Mouse (Mus musculus) midbrain, embryonic 16.5 days (tissue): ENCODE data around the gene Btbd16. TPM values are rescaled to one million over a fixed set of nuclear protein-coding genes. Genes with fewer than 3 reads are reported as not detected.

Experiments
- ATAC-seq: fragments of 200-750 bp; cut with Nextera tagmentation; 2 replicates; pipeline ENCODE4 v1.8.0; 2017; ENCODE audit warnings: moderate TSS enrichment
- H3K27ac ChIP-seq: fragments of 300-500 bp; sonication (generic); 2 replicates; pipeline ENCODE4 v1.5.1; 2014; ENCODE audit warnings: mild to moderate bottlenecking, low read length, mixed read lengths
- H3K27me3 ChIP-seq: fragments of 300-500 bp; sonication (generic); 2 replicates; pipeline ENCODE4 v1.6.1; 2014; ENCODE audit warnings: low read depth, low read length, mixed read lengths; ENCODE audit not compliant: control insufficient read depth, insufficient read depth
- H3K36me3 ChIP-seq: fragments of 300-500 bp; sonication (generic); 2 replicates; pipeline ENCODE4 v1.6.1; 2014; ENCODE audit warnings: mild to moderate bottlenecking, low read length, moderate library complexity, mixed read lengths; ENCODE audit not compliant: control insufficient read depth, insufficient read depth
- H3K4me1 ChIP-seq: fragments of 300-500 bp; sonication (generic); 2 replicates; pipeline ENCODE4 v1.6.1; 2014; ENCODE audit warnings: mild to moderate bottlenecking, low read length, mixed read lengths; ENCODE audit not compliant: control insufficient read depth, insufficient read depth
- H3K4me2 ChIP-seq: fragments of 300-500 bp; sonication (generic); 2 replicates; pipeline ENCODE4 v1.6.1; 2014; ENCODE audit warnings: mild to moderate bottlenecking, low read length, mixed read lengths
- H3K4me3 ChIP-seq: fragments of 300-500 bp; sonication (generic); 2 replicates; pipeline ENCODE4 v1.5.1; 2014; ENCODE audit warnings: low read depth, mild to moderate bottlenecking, low read length, moderate library complexity, mixed read lengths
- H3K9ac ChIP-seq: fragments of 300-500 bp; sonication (generic); 2 replicates; pipeline ENCODE4 v1.6.1; 2014; ENCODE audit warnings: low read depth, low read length, mixed read lengths
- H3K9me3 ChIP-seq: fragments of 300-500 bp; sonication (generic); replicated peaks from 2 replicates; pipeline ENCODE4 v1.6.1; 2014; ENCODE audit warnings: mild to moderate bottlenecking, low read length, mixed read lengths; ENCODE audit not compliant: control insufficient read depth, poor library complexity, severe bottlenecking
- WGBS: fragments of 180-500 bp; shearing (Covaris S2); extraction: QIAGEN DNeasy Blood & Tissue Kit; methylation state at CpG from one replicate; pipeline ENCODE4 v1.1.7; 2014; 5-methylcytosine and 5-hydroxymethylcytosine counted together
- polyA plus RNA-seq: library from polyadenylated mRNA; unstranded; fragments of >200 nt; fragmentation: Nextera tagmentation; extraction: Ambion mirVana; gene quantifications from 2 replicates; pipeline ENCODE4 v1.2.1, GENCODE M21; 2015

Gene Btbd16
- polyA plus RNA-seq: 0.31 TPM in 1 of 2 replicates, not detected in the other

GRCm38 (mm10) chr7:130773914-130774630 is at the start of gene Btbd16:
Gene Btbd16 (plus strand): TSS chr7:130774069.
- Histone ChIP-seq H3K4me1 (no peaks in the 10 kb centered on the region), H3K27ac (no peak within 1 kb of the TSS), H3K9ac (no peak within 1 kb of the TSS), H3K27me3 (no peaks in the 10 kb centered on the region), H3K36me3 (no peaks in the 10 kb centered on the region), H3K4me2 (no peak within 1 kb of the TSS), H3K9me3 (no peaks in the 10 kb centered on the region), H3K4me3 (no peak within 1 kb of the TSS)
- WGBS: 54% methylated on average over 9 of the region's 9 CpGs
- ATAC-seq: no peak

- Histone ChIP-seq H3K27ac (no peak overlapping the region), H3K36me3 (peaks cover 14% of the 10 kb centered on the region), H3K4me2 (no peak overlapping the region), H3K4me3 (no peak overlapping the region), H3K9ac (no peak overlapping the region), H3K9me3 (no peaks in the 10 kb centered on the region), H3K27me3 (no peaks in the 10 kb centered on the region), H3K4me1 (peaks cover 3% of the 10 kb centered on the region)
- no peak for ATAC-seq
- WGBS: 77% methylated on average over 3 of the region's 3 CpGs
These were observed 47.7 kb upstream of the Btbd16 start for GRCm38 (mm10) chr7:130726185-130726584.

DNA sequence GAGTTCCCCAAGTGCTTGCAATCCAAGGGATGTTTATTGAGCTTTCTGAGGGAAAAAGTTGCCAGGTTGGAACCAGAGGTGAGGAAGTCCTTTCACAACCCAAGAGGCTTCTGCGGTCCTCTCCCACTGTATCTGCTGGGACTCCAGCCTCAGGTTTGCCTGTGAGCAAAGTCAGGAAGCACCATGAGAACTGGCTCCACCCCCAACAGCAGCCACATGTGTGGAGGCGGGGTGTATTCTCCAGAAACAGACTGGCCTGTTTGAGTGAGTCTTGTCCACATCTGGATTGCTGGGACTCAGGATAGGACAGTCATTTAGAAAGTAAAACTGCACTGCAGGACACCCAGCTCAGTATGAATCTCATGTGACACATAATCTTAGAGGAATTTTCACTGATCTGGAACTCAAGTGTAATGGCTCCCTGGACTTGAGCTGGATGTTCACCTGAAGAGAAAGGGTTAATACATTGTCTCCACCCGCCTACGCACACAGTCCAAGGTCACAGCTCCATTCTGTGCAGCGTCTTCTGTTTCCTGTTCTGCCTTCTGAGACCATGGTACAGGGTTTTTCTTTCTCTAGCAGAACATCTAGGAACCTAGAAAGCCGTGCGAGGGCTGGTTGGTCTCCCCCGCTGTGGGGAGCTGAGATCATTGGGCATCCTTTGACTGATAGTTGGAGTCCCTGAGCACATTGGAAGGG is 47.0 kb upstream of the Btbd16 start:
- no peak overlapping the region for H3K9ac ChIP-seq
- peaks cover 7% of the 10 kb centered on the region for H3K4me1 ChIP-seq
- peaks cover 14% of the 10 kb centered on the region for H3K36me3 ChIP-seq
- H3K4me3 ChIP-seq: no peak overlapping the region
- no peak for ATAC-seq
- no peak overlapping the region for H3K27ac ChIP-seq
- 76% methylated on average over 8 of the region's 8 CpGs for WGBS
- no peaks in the 10 kb centered on the region for H3K9me3 ChIP-seq
- no peak overlapping the region for H3K4me2 ChIP-seq
- H3K27me3 ChIP-seq: no peaks in the 10 kb centered on the region

DNA sequence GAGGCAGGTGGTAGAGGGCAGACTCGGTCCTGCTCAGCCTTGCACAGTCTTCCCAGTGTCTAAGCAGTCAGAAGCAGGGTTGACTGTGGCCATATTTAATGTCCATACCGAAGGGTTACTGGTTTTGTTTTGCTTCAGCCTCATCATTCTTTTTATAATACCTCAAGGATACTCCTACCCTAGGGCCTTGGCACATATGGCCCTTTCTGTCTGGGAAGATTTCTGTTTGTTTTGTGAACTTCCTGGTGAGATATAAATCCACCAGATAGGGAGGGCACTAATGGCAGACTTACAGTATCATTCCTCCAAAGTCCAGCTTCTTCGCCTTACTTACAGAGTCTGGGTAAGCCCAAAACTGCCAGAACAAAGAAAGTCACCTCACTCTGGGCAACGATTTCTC is 46.3 kb upstream of the Btbd16 start:
- Histone ChIP-seq H3K27me3 (no peaks in the 10 kb centered on the region), H3K27ac (no peak overlapping the region), H3K9me3 (no peaks in the 10 kb centered on the region), H3K9ac (no peak overlapping the region), H3K36me3 (peaks cover 14% of the 10 kb centered on the region), H3K4me1 (peaks cover 10% of the 10 kb centered on the region), H3K4me3 (no peak overlapping the region), H3K4me2 (no peak overlapping the region)
- ATAC-seq: no peak
- 89% methylated on average over 4 of the region's 4 CpGs for WGBS

- H3K27me3 ChIP-seq: no peaks in the 10 kb centered on the region
- H3K27ac ChIP-seq: peak overlapping the region; percentile 15
- H3K36me3 ChIP-seq: peaks cover 32% of the 10 kb centered on the region
- WGBS: 56% methylated on average over 7 of the region's 7 CpGs
- H3K9me3 ChIP-seq: no peaks in the 10 kb centered on the region
- ATAC-seq: no peak
- H3K9ac ChIP-seq: 0 out of 2 replicates have a peak overlapping the region, but pooled peaks have one; percentile 11
- no peak overlapping the region for H3K4me3 ChIP-seq
- no peak overlapping the region for H3K4me2 ChIP-seq
- peaks cover 13% of the 10 kb centered on the region for H3K4me1 ChIP-seq
These were observed 42.1 kb upstream of the Btbd16 start for GRCm38 (mm10) chr7:130731792-130732191.

- peak overlapping the region; percentile 43 for H3K27ac ChIP-seq
- H3K4me1 ChIP-seq: peaks cover 13% of the 10 kb centered on the region
- ATAC-seq: no peak
- no peak overlapping the region for H3K9ac ChIP-seq
- H3K27me3 ChIP-seq: no peaks in the 10 kb centered on the region
- no peaks in the 10 kb centered on the region for H3K9me3 ChIP-seq
- H3K4me3 ChIP-seq: no peak overlapping the region
- peaks cover 32% of the 10 kb centered on the region for H3K36me3 ChIP-seq
- no peak overlapping the region for H3K4me2 ChIP-seq
- WGBS: 39% methylated on average over 6 of the region's 6 CpGs
These were observed 41.0 kb upstream of the Btbd16 start for GRCm38 (mm10) chr7:130732908-130733307.

DNA sequence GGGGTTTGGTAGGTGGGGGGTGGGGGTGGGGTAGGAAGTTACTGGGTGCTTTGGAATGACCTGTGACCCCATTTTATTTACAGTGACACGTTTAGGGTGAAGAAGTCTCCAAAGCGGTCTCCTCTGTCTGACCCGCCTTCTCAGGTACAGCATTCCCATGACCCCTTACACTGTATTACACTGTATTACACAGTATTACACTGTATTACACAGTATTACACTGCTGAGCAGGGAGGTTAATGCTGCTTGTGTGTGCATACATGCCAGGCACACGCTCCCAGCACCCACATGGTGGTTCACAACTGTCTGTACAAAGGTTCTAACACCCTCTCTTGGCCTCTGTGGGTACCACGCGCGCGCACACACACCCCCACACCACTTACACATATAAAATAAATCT is 40.4 kb upstream of the Btbd16 start:
- H3K4me3 ChIP-seq: no peak overlapping the region
- H3K36me3 ChIP-seq: peaks cover 32% of the 10 kb centered on the region
- H3K27ac ChIP-seq: peak overlapping the region; percentile 43
- no peak for ATAC-seq
- peaks cover 13% of the 10 kb centered on the region for H3K4me1 ChIP-seq
- H3K27me3 ChIP-seq: no peaks in the 10 kb centered on the region
- 91% methylated on average over 8 of the region's 8 CpGs for WGBS
- no peak overlapping the region for H3K4me2 ChIP-seq
- H3K9ac ChIP-seq: no peak overlapping the region
- no peaks in the 10 kb centered on the region for H3K9me3 ChIP-seq

DNA sequence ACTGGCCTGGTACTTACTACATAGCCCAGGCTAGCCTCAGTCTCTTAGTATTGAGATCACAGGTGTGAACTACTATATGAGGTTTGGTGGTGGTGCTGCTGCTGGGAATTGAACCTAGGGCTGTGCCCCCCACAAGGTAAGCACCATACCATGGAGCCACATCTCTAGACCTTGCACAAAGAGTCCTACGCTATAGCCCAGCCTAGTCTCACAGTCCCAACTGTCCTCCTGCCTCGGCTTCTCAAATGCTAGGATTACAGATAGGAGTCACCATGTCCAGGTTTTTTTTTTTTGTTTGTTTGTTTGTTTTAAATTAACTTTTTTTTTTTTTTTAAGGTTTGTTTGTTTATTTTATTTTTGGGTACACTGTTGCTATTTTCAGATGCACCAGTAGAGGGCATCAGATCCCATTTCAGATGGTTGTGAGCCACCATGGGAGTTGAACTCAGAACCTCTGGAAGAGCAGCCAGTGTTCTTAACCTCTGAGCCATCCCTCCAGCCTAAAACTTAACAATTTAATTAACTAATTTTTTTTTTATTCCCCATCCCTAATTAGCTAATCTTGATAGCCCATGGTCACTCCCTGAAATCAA is 39.6 kb upstream of the Btbd16 start:
- Histone ChIP-seq H3K36me3 (peaks cover 30% of the 10 kb centered on the region), H3K9ac (no peak overlapping the region), H3K4me2 (no peak overlapping the region), H3K4me1 (peaks cover 13% of the 10 kb centered on the region), H3K4me3 (no peak overlapping the region), H3K27me3 (no peaks in the 10 kb centered on the region), H3K9me3 (no peaks in the 10 kb centered on the region), H3K27ac (no peak overlapping the region)
- ATAC-seq: no peak
- WGBS: 98% methylated on average over 2 of the region's 2 CpGs

GRCm38 (mm10) chr7:130741099-130741498 is 32.8 kb upstream of the Btbd16 start:
- Histone ChIP-seq H3K9ac (no peak overlapping the region), H3K9me3 (no peaks in the 10 kb centered on the region), H3K27me3 (no peaks in the 10 kb centered on the region), H3K36me3 (peaks cover 50% of the 10 kb centered on the region), H3K4me1 (no peaks in the 10 kb centered on the region), H3K27ac (no peak overlapping the region), H3K4me3 (no peak overlapping the region), H3K4me2 (no peak overlapping the region)
- WGBS: 85% methylated on average over 4 of the region's 4 CpGs
- ATAC-seq: no peak
